Mouse (Mus musculus) E14TG2a.4 (cell line): Measurements from ENCODE around the gene Lrp5.

Experiments
- CTCF ChIP-seq: conservative IDR thresholded peaks from 2 replicates; pipeline ENCODE4 v1.5.1; 2014; ENCODE audit warnings: low read length
- NANOG ChIP-seq: IDR thresholded peaks from 2 replicates; pipeline ENCODE4 v1.6.1; 2014; ENCODE audit warnings: borderline replicate concordance, low read length, mixed read lengths
- POU5F1 ChIP-seq: IDR thresholded peaks from 2 replicates; pipeline ENCODE4 v1.6.1; 2014; ENCODE audit warnings: low read length, borderline replicate concordance

- TF ChIP-seq CTCF (no peak), NANOG (no peak), POU5F1 (no peak)
Observed at GRCm38 (mm10) chr19:3534945-3535344, 151.4 kb downstream of the Lrp5 start.
